Mouse (Mus musculus): ENCODE data around the gene Armc9.

The Armc9 gene

GRCm38 (mm10) chr1:86174602-86175001 lies 20.0 kb downstream of the Armc9 start:
- no peak for DNase-seq (ENCODE audit: low spot score in 2 of 2)

- DNase-seq (ENCODE audit: low spot score in 2 of 2): no peak
These were observed 21.5 kb downstream of the Armc9 start for GRCm38 (mm10) chr1:86176066-86176465.

GRCm38 (mm10) chr1:86178462-86179253 lies 24.1 kb downstream of the Armc9 start:
- DNase-seq (ENCODE audit: low spot score in 2 of 2): peak; percentile 55 to 82

GRCm38 (mm10) chr1:86182004-86182709 lies 27.6 kb downstream of the Armc9 start:
- no peak for DNase-seq (ENCODE audit: low spot score in 2 of 2)

DNA sequence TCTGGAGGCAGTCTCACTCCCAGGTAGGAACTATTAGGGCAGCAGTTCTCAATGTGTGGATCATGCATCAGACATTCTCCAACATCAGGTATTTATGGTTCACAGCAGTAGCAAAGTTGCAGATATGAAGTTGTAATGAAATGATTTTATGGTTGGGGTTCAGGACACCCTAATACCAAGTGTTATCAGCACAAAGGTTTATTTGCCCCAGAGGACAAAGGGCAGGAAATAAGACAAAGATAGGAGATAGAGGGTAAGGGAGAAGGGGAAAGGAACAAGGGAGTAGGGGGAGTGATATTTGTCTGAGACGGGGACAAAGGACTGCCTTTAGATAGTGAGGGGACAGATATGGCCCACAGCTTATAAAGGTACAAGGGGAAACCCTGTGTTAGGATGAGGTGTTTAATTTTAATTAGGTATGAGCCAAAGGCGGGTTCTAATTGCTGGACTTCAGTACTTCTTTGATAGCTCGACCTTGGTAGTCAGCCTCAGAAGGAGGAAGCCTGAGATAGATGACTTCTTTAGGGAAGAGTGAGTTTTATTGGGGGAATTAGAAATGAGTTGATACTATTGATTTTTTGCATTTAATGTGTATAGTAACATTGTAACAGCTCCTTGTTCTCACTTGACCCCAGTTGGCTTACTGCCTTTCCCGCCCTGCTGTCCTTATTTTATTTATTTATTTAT lies 29.1 kb downstream of the Armc9 start:
- DNase-seq (ENCODE audit: low spot score in 2 of 2): no peak

DNA sequence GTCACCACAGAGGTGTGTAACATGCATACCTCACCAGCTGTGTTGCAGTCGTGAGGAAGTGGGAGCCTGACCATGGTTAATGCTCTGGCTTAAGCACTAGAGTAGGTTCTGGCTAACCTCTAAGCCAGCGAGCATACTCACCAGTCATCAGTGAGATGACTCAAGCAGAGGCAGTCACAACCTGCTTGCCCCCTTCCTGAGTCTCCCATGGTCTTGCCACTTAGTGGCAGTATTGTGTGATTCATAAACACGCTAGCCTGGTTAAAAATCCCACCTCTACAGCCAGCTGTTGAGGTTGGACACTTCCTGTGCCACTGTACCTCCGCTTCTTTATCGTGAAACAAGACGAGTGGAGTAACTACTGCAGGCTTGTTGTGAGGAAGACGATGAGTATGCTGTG lies 32.2 kb downstream of the Armc9 start:
- no peak for DNase-seq (ENCODE audit: low spot score in 2 of 2)

DNA sequence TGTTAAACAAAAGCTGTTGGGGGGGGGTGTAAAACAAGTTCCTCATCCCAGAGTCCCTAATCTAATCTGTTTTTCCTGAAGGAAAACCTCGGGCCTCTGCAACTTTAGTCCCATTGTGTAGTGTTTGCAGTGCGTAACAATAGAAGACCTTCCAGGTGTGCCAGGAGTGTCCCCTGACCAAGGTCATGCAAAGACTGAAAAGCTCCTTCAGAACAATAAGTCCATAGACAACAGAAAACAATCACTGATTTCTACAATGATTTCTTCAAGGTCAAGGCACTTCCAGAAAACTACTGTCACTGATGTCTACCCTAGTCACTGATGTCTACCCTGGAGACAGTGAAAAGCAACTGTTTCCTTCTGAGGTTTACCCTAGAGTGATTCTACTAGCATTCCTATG lies 33.3 kb downstream of the Armc9 start:
- no peak for DNase-seq (ENCODE audit: low spot score in 2 of 2)

DNA sequence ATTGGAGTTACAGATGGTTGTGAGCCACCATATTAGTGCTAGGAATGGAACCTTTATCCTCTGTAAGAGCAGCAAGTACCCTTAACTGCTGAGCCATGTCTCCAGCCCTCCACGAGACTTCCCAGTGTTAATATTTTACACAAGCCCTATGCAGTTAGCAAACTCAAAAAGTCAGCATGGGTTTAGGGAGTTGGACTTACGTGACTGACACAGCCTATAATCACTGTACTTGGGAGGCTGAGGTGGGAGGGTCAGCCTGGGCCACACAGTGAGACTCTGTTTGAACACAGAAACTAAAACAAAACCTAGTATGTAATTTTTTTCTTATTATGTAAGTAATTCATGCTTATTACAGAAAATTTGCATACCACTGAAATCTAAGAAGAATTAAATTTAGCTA lies 33.7 kb downstream of the Armc9 start:
- no peak for DNase-seq (ENCODE audit: low spot score in 2 of 2)

- no peak for DNase-seq (ENCODE audit: low spot score in 2 of 2)
These were observed 34.6 kb downstream of the Armc9 start for GRCm38 (mm10) chr1:86189034-86189702.

DNA sequence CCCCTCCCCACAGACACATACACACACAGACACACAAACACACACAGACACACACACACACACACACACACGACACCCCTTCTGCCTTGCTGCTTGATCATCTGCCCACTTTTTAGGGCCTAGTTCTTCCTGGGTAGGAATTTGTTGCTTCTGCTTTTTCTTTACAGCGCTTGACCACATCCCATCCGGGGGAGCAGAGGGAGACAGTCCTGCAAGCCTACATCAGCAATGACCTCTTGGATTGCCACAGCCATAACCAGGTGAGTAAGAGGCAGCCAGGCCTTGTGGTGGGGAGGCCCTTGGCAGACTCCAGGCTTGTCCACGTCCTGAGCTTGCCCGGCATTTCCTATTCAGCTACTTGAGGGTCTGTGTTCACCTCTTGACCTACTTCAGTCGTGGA lies 36.3 kb downstream of the Armc9 start:
- DNase-seq (ENCODE audit: low spot score in 2 of 2): no peak

DNA sequence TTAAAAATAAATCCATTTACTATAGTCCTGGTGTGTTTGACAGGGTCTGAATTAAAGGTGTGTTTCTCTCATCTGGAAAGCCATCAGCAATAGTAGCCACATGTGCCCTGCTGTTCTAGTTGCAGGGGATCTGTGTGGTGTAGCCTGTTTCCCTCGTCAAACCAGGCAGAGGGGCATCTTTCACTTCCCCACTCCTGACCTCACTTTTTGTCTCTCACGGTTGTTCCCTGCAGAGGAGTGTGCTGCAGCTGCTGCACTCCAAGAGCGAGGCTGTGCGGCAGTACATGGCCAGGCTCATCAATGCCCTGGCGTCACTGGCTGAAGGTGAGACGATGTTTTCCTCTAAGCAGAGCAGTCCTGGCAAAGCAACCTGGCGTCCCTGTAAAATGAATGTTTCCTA lies 39.5 kb downstream of the Armc9 start:
- DNase-seq (ENCODE audit: low spot score in 2 of 2): no peak

DNA sequence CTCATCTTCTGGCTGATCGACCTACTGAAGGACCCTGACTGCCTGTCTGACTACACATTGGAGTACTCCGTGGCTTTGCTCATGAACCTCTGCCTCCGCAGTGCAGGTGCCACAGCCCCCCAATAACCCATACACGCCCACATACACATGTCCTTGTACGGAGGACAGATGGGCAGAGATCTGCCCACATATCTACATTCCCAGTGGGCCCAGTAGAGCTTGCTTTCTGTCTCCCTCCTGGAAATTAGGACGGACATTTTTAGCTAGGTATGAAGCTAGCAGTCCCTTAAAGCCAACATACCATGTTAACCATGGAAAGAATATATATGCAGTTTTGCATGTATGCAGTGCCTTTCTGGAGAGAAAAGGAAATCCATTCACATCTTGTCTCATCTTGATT lies 43.7 kb downstream of the Armc9 start:
- DNase-seq (ENCODE audit: low spot score in 2 of 2): no peak

DNA sequence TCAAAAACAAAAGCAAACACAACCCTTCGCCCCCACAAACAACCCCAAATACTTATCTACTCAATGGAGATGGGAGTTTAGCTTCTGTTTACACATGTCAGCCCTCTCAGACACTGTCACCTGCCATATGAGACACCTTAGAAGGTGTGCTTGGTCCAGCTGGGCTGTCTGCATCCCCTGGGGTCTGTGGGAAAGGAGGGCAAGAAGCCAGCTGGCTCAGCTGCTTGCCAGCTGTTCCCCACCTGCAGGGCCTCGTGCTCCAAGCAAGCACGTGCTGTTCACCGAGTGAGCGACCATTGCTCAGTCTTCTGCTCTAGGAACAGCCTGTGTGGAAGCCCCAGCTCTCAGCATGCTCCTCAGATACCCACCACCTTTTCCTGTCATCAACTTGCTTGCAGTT lies 44.4 kb downstream of the Armc9 start:
- DNase-seq (ENCODE audit: low spot score in 2 of 2): no peak

DNA sequence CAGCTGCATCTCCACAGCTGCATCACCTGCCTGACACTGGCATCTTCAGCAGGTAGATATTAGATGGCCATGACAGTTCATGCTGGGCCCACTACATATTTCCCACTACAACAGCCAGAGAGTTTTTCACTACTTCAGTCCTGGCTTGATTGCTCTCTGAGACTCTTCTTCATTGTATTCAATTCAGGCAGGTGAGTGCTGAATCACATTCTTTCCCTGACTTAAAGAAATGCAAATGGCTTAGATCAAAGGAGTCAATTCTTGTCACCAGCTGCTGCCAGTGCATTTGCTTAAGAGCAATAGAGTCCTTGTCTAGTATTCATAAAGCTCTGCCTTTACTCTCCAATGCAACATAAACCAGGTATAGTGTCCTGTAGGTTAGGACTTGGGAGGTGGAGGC lies 46.7 kb downstream of the Armc9 start:
- no peak for DNase-seq (ENCODE audit: low spot score in 2 of 2)

- DNase-seq (ENCODE audit: low spot score in 2 of 2): peak in 1 of 2 experiments; percentile 53
These were observed 48.1 kb downstream of the Armc9 start for GRCm38 (mm10) chr1:86202617-86203219.

GRCm38 (mm10) chr1:86210676-86211075 lies 56.1 kb downstream of the Armc9 start:
- no peak for DNase-seq (ENCODE audit: low spot score in 2 of 2)

- no peak for DNase-seq (ENCODE audit: low spot score in 2 of 2)
These were observed 56.9 kb downstream of the Armc9 start for GRCm38 (mm10) chr1:86211498-86211897.

DNA sequence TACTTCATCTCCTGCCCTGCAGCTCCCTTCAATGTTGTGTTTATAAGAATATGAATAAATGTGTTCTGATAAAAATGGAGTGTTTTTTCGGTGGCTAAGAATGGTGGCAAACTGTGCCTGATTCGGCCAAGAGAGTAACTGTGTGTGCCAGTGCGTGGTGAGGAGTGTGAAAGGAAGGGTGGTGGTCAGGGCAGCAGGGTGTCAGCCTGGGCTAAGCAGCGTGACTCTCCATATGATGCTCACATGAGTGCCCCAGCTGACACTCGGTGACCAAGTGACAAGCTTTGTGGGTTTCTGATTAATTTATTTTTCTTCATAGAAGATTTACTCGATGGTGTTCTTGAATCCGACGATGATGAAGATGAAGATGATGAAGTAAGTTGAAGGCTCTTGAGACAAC lies 58.2 kb downstream of the Armc9 start:
- no peak for DNase-seq (ENCODE audit: low spot score in 2 of 2)

DNA sequence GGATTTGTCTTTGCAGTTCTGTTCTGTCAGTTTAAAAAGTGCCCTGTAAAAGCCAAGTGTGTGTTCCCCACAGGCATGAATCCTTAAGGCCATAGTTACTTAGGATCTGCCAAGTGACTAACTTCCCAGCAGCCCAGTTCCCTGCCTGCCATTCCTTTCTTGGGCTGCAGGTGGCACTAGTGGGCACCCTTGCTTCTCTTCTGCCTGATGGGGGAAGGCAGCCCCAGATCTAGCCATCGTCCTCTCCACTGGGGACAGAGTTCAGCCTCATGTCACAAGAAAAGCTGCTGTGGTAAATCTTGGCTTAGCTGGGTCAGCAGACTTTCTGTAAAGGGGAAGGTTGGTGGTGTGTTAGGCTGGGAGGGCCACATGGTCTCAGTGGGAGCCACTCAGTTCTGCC lies 59.6 kb downstream of the Armc9 start:
- DNase-seq (ENCODE audit: low spot score in 2 of 2): peak; percentile 33 to 88

DNA sequence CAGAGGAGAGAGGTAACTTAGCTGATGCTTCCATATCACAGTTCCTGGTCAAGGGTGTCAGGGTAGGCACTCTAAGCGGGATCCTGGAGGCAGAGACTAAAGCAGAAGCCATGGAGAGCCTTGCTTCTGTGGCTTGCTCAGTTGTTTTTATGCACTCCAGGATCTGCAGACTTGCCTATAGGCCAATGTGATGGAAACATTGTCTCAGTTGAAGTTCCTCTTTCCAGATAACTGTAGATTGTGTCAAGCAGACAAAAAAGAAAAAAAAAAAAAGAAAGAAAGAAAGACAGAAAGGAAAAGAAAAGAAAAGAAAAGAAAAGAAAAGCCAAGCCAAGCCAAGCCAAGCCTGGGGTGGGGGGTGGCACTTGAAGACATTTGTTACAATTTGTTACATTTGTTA lies 60.7 kb downstream of the Armc9 start:
- no peak for DNase-seq (ENCODE audit: low spot score in 2 of 2)

DNA sequence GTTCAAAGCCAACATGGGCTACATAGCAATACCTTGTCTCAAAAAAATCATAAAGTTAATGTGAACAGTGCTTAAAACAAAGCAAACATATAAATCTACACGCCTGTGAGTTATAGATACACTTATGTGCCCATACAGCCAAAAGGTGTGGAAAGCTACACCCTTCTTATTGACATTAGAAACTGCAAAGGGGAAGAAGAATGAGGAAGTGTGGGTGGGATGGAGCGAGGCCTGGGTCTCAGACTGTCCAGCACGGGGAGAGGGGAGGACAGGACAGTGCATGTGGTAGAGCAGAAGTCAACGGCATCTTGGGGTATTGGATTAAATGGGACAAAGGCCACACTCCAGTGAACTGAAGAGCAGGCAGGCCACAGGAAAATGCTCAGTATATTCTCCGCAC lies 61.8 kb downstream of the Armc9 start:
- no peak for DNase-seq (ENCODE audit: low spot score in 2 of 2)

DNA sequence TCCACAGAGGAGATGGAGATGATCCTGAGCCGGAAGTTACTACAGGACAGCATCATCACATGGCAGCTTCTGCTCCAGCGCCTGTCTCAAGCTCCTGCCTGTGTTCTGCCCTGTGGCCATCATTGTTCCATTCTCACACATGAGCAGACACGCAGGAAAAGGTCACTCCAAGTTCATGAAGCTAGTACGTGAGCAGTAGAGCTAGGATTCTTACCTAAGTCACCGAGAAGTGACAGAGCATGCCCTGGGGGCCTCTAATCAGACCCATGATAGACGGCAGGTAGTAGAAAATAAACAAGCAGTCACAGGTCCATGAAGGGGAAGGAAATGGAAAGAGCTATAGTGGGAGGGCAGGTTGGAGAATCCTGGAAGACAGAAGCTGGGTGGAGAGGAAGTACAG lies 63.4 kb downstream of the Armc9 start:
- DNase-seq (ENCODE audit: low spot score in 2 of 2): no peak
